Mouse (Mus musculus): ENCODE measurements around the gene Asxl1. TPM values are rescaled to one million over a fixed set of nuclear protein-coding genes. Genes with fewer than 3 reads are reported as not detected.

Asxl1 gene
- polyA plus RNA-seq, 1 experiment, result 31.7 TPM

- Histone ChIP-seq H3K4me1 (ENCODE audit: control insufficient read depth, insufficient read depth, low read length) (0 out of 2 replicates have a peak, but pooled peaks cover 3% of the 10 kb centered on the region), H3K4me3 (ENCODE audit: insufficient read depth, low read length) (peak overlapping the region; percentile 60), H3K27ac (ENCODE audit: insufficient read depth, low read depth, low read length) (no peak overlapping the region)
- TF ChIP-seq POLR2A (IDR thresholded peaks at IDR 0.05; ENCODE audit: borderline replicate concordance, low read depth, low read length) (no peak), CTCF (IDR thresholded peaks at IDR 0.05; ENCODE audit: low read depth, low read length) (no peak)
These were observed 99.7 kb downstream of the Asxl1 start for GRCm38 (mm10) chr2:153445137-153446016.

GRCm38 (mm10) chr2:153446017-153446408 is 100.4 kb downstream of the Asxl1 start:
- TF ChIP-seq POLR2A (IDR thresholded peaks at IDR 0.05; ENCODE audit: borderline replicate concordance, low read depth, low read length) (no peak), CTCF (IDR thresholded peaks at IDR 0.05; ENCODE audit: low read depth, low read length) (no peak)

GRCm38 (mm10) chr2:153446476-153446875 is 100.8 kb downstream of the Asxl1 start:
- Histone ChIP-seq H3K4me3 (ENCODE audit: insufficient read depth, low read length) (no peak overlapping the region), H3K27ac (ENCODE audit: insufficient read depth, low read depth, low read length) (no peak overlapping the region), H3K4me1 (ENCODE audit: control insufficient read depth, insufficient read depth, low read length) (0 out of 2 replicates have a peak, but pooled peaks cover 3% of the 10 kb centered on the region)
- TF ChIP-seq POLR2A (IDR thresholded peaks at IDR 0.05; ENCODE audit: borderline replicate concordance, low read depth, low read length), result no peak
- no peak for TF ChIP-seq CTCF (IDR thresholded peaks at IDR 0.05; ENCODE audit: low read depth, low read length)

More at GRCm38 (mm10) chr2:153446017-153446408, 100.4 kb downstream of the Asxl1 start:
- Histone ChIP-seq H3K4me1 (ENCODE audit: control insufficient read depth, insufficient read depth, low read length) (0 out of 2 replicates have a peak, but pooled peaks cover 3% of the 10 kb centered on the region), H3K27ac (ENCODE audit: insufficient read depth, low read depth, low read length) (no peak overlapping the region), H3K4me3 (ENCODE audit: insufficient read depth, low read length) (peak overlapping the region; percentile 60)

- Histone ChIP-seq H3K4me3 (ENCODE audit: insufficient read depth, low read length) (no peak overlapping the region), H3K4me1 (ENCODE audit: control insufficient read depth, insufficient read depth, low read length) (0 out of 2 replicates have a peak, but pooled peaks cover 3% of the 10 kb centered on the region), H3K27ac (ENCODE audit: insufficient read depth, low read depth, low read length) (no peak overlapping the region)
- TF ChIP-seq POLR2A (IDR thresholded peaks at IDR 0.05; ENCODE audit: borderline replicate concordance, low read depth, low read length) (no peak), CTCF (IDR thresholded peaks at IDR 0.05; ENCODE audit: low read depth, low read length) (no peak)
These were observed 102.1 kb downstream of the Asxl1 start for GRCm38 (mm10) chr2:153447719-153448118.

DNA sequence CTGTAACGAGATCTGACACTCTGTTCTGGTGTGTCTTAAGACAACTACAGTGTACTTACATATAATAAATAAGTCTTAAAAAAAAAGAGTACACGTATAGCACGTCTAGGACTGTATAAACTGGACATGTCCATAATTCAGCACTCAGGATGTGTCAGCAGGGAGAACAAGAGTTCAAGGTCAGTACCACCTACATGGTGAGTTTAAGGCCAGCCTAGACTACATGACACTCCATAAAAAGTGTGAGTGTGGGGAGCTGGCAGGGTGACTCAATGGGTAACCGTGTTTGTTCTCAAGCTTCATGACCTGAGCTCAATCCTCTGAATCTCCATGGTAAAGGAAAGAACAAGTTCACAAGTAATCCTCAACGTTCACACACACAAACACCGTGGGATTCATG is 102.9 kb downstream of the Asxl1 start:
- no peak for TF ChIP-seq CTCF (IDR thresholded peaks at IDR 0.05; ENCODE audit: low read depth, low read length)
- no peak for TF ChIP-seq POLR2A (IDR thresholded peaks at IDR 0.05; ENCODE audit: borderline replicate concordance, low read depth, low read length)
- Histone ChIP-seq H3K4me3 (ENCODE audit: insufficient read depth, low read length) (no peak overlapping the region), H3K4me1 (ENCODE audit: control insufficient read depth, insufficient read depth, low read length) (0 out of 2 replicates have a peak, but pooled peaks cover 3% of the 10 kb centered on the region), H3K27ac (ENCODE audit: insufficient read depth, low read depth, low read length) (no peak overlapping the region)

Other genes starting within 250 kb of the Asxl1 start
- gene Hck, start 237.4 kb upstream of the Asxl1 start, polyA plus RNA-seq (2012; ENCODE audit: insufficient read depth, insufficient read length, missing spikeins), result 128 and 146 TPM in 2 replicates
- gene Tm9sf4, start 184.5 kb upstream of the Asxl1 start, polyA plus RNA-seq (2012; ENCODE audit: insufficient read depth, insufficient read length, missing spikeins), result 68.7 and 73.5 TPM in 2 replicates
- gene Tspyl3, start 120.4 kb upstream of the Asxl1 start, polyA plus RNA-seq (2012; ENCODE audit: insufficient read depth, insufficient read length, missing spikeins), result 10.2 and 10.6 TPM in 2 replicates
- gene Plagl2, start 104.4 kb upstream of the Asxl1 start, polyA plus RNA-seq (2012; ENCODE audit: insufficient read depth, insufficient read length, missing spikeins), result 45.0 and 48.5 TPM in 2 replicates
- 27.5 and 28.0 TPM in 2 replicates for gene Pofut1, start 104.3 kb upstream of the Asxl1 start, polyA plus RNA-seq (2012; ENCODE audit: insufficient read depth, insufficient read length, missing spikeins)
- 33.0 and 38.6 TPM in 2 replicates for gene Kif3b, start 54.4 kb upstream of the Asxl1 start, polyA plus RNA-seq (2012; ENCODE audit: insufficient read depth, insufficient read length, missing spikeins)
- gene 4930404H24Rik, start 147.0 kb downstream of the Asxl1 start, polyA plus RNA-seq (2012; ENCODE audit: insufficient read depth, insufficient read length, missing spikeins), result not detected in 2 replicates
- 15.9 and 19.2 TPM in 2 replicates for gene Nol4l, start 184.1 kb downstream of the Asxl1 start, polyA plus RNA-seq (2012; ENCODE audit: insufficient read depth, insufficient read length, missing spikeins)

Data from bone marrow macrophage, adult 2 months (primary cell).